Mouse (Mus musculus): ENCODE data around the gene Ndst2.

The Ndst2 gene

GRCm38 (mm10) chr14:20733952-20734774 lies at the start of gene Ndst2:
Ndst2 (minus strand) TSS chr14:20734562.
- peak; percentile 89 for DNase-seq

DNA sequence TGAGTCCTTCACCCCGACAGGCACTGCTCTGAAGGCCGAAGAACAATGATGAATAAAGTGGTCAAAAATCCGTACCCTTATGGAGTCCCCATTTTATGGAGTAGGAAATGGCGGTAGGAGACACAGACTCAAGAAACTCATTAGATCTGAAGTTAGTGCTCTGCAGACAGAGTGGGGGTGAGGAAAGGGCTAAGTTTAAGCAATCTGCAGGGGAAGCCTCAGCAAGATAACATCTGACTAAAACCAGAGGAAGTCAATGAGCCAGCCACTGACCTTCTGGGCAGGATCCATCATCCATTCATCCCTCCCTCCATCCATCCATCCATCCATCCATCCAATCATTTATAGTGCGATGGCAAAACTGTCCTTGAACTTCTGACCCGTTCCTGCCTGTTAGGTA lies 49.2 kb upstream of the Ndst2 start:
- DNase-seq: no peak

DNA sequence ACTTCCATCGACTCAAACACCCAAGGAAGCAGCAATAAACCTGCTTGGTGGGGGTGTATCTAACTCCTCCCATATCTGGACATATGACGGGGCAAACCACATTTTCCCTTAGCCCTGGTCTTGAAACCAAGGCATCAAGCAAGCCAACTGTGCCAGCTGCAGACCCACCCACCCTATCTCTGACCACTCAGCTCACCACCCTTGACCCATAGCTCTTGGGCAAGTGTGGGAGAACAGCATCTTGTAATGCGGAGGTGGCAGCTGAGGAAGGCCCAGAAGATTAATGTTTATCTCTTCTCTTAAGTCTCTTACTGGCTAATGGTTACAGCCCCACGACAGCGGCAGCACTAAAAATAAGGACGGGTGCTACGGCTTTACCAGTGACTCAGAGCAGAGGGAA lies 48.5 kb upstream of the Ndst2 start:
- DNase-seq: no peak

DNA sequence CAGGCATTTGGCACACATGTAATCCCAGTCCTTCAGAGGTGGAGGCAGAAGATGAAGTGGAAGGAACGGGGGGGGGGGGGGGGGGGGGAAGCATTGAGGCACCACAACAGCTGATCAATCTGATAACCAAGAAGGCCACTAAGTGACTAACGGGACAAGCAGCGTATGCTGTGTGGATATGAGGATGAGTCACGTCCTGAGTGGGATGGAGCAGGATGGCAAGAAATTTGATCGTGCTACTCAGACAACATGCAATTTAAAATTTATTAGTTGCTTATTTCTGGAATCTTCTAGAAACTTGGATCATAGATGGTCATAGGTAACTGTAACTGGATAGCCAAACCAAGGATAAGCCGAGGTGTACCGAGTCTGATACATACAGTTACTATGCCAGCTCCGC lies 45.9 kb upstream of the Ndst2 start:
- no peak for DNase-seq

GRCm38 (mm10) chr14:20778496-20778895 lies 44.1 kb upstream of the Ndst2 start:
- DNase-seq: no peak

DNA sequence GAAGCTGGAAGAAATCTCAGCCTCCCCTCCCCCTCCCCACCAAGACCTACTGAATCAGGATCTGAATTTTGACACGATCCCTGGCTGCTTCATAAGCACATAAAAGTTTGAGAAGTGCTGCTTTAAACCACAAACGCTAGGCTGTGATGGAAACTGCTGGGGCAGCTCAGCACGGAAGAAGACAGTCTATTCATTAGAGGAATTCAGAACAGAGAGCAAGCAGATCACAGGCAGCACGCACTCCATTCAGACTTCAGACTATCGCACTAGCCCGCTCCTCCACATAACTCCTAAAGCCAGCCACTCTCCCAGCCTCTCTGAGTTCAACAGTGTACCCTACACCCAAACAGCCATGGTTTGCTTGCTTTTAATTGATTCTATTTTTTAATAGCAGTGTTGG lies 41.3 kb upstream of the Ndst2 start:
- no peak for DNase-seq

DNA sequence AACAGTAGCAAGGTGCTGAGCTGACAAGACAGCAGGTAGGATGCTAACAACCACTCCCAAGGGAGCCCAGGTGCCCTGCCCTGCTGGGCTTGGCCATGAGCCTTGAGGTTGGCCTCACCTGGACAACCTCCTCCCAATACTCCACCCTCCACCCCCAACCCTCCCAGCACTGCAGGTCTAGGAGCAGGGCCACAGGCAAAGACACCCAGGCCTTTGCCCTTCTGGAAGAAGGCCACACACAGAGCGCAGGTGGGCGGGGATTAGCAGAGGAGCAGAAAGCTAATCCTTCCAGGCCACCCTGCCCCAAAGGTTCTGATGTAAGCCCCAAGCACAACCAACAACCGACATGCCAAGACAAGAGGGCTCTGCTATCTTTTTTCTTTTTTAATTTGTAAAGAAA lies 39.0 kb upstream of the Ndst2 start:
- DNase-seq: peak; percentile 81

DNA sequence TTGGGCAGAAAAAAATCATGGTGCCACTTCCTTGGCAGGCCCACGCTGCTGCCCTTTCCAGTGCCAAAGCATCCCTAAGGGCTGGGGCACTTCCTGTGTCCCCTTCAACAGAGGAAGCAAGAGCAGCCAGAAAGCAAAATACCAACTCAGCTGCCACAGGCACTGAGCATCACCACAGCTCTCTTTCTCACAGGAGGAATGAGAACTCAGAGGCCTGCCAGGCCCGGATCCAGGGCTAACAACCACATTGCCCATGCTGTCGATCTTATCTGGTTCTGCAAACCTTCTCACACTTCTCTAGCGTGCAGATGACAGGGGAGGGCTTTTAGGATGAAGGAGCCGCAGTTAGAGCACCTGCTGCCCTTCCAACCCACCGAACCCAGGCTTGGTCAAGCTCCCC lies 38.4 kb upstream of the Ndst2 start:
- no peak for DNase-seq

GRCm38 (mm10) chr14:20771941-20772340 lies 37.6 kb upstream of the Ndst2 start:
- DNase-seq: no peak

GRCm38 (mm10) chr14:20768581-20768980 lies 34.2 kb upstream of the Ndst2 start:
- DNase-seq: no peak

DNA sequence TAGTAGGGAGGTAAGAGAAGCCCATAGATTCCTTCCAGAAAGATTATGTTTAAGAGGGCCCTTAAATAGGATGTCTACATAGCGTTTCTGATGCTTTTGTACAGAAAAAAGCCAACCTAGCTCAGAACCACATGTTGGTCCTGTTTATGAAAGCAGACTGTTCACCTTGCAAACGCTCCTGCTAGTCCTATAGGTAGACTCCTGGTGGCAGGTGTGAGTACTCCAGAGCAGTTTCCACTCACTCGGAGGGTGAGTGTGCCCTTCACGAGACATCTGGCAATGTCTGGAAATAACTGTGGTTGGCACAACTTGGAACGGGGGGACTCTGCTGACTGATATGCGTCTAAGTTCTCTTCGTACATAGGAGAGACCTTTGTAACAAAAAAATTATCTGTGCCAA lies 33.6 kb upstream of the Ndst2 start:
- no peak for DNase-seq

GRCm38 (mm10) chr14:20765642-20766258 lies 31.4 kb upstream of the Ndst2 start:
- peak; percentile 82 for DNase-seq

DNA sequence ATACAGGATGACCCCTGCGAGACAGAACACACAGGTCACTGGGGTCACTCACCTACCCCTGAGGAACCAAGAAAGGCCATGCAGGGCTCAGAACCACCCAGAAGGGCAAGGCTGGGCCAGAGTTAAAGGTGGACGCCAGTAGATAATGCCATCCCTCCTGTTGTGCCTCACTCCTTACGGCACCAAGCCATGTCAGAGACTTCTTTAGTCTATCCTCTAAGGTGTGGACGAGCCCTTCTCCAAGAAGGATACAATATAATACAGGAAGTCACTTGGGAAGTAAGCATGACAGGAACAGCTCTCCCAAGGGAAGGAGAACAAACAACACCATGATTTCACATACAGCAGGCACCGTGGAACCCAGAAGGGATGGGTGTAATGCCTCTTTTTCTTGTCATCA lies 30.6 kb upstream of the Ndst2 start:
- DNase-seq: no peak

DNA sequence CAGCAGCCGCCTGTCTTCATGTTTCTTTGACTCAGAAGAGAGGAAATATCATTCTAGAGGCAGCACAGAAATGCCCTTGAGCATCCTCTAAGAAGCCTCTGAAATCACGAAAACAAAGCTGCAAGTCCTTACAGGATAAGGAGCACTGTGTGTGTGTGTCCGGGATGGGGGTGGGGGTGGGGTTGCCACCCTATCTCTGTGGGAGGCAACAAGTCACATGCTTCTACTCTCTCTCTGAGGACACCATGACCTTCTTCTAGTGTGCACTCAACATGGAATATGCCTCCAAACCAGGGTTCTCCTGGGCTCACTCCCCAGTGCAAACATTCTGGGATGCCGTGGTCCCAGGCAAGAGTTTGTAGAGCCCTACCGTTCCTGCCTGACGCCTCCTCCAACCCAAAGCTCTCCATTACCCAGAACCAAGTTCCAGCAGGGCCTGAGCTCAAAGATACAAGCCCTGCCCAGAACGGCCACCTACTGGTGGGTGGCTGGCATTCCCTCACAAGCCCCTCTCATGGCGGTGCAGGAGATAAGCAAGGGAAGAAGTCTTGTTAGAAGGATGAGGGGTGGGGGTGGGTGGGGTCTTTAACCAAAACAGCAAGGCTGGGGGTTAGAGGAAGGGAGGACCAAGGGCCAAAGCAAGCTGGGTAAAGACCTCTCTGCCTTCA lies 24.5 kb upstream of the Ndst2 start:
- DNase-seq: no peak

- peak; percentile 70 for DNase-seq
These were observed 23.1 kb upstream of the Ndst2 start for GRCm38 (mm10) chr14:20757370-20757907.

- no peak for DNase-seq
These were observed 19.4 kb upstream of the Ndst2 start for GRCm38 (mm10) chr14:20753792-20754191.

GRCm38 (mm10) chr14:20750503-20750902 lies 16.1 kb upstream of the Ndst2 start:
- no peak for DNase-seq

GRCm38 (mm10) chr14:20749494-20750051 lies 15.2 kb upstream of the Ndst2 start:
- DNase-seq: no peak

- no peak for DNase-seq
These were observed 14.0 kb upstream of the Ndst2 start for GRCm38 (mm10) chr14:20748388-20748787.

- no peak for DNase-seq
These were observed 12.6 kb upstream of the Ndst2 start for GRCm38 (mm10) chr14:20746935-20747334.

DNA sequence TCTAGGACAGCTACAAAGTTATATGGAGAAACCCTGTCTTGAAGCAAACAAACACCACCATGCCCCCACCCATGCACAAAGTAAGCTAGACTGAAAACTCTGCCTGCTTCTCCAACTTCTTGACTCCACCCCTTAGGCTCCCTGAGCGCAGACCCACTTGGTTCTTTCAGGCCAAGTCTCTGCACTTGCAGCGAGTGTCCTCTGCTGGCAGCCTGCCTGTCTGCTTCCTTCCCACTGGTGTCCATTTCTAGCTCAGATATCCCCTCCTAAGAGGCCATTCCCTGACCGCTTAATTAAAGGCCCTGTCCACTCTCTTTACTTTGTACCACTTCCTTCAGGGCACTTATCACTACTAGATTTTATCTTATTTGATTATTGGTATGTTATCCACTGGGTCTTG lies 9.3 kb upstream of the Ndst2 start:
- no peak for DNase-seq

GRCm38 (mm10) chr14:20741301-20741700 lies 6.9 kb upstream of the Ndst2 start:
- no peak for DNase-seq

DNA sequence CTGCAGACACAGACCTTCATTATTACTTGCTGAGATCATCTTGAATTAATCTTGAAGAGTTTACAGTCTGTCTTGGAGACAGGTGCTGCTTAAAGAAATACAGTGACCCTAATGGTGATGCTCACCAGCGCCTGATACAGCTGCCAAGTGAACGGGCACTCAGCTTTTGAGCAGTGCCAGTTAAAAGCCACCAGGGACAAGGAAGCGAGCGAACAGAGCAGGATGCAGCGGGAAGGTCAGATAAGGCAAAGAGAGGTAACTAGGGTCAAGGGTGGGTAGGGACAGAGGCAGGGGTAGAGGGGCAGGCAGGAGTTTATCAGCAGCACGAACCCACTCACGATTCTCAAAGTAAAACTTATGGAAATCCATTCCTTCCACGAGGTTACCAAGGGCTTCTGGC lies 4.1 kb upstream of the Ndst2 start:
- no peak for DNase-seq

Measured in kidney, adult 11 months (tissue).